Mouse (Mus musculus): ENCODE results near the gene Ttll11.

The Ttll11 gene

GRCm38 (mm10) chr2:35851420-35852163 is 128.1 kb downstream of the Ttll11 start:
- no peak for DNase-seq

GRCm38 (mm10) chr2:35849632-35850230 is 130.0 kb downstream of the Ttll11 start:
- no peak for DNase-seq

- DNase-seq: no peak
Measured at GRCm38 (mm10) chr2:35845611-35846504, 133.9 kb downstream of the Ttll11 start.

GRCm38 (mm10) chr2:35843896-35844690 is 135.6 kb downstream of the Ttll11 start:
- no peak for DNase-seq

- no peak for DNase-seq
Measured at GRCm38 (mm10) chr2:35842780-35843474, 136.8 kb downstream of the Ttll11 start.

GRCm38 (mm10) chr2:35841841-35842420 is 137.8 kb downstream of the Ttll11 start:
- DNase-seq: no peak

GRCm38 (mm10) chr2:35840956-35841816 is 138.5 kb downstream of the Ttll11 start:
- peak; percentile 47 for DNase-seq

GRCm38 (mm10) chr2:35838751-35839479 is 140.8 kb downstream of the Ttll11 start:
- no peak for DNase-seq

- no peak for DNase-seq
Measured at GRCm38 (mm10) chr2:35834198-35834913, 145.4 kb downstream of the Ttll11 start.

GRCm38 (mm10) chr2:35833546-35833945 is 146.2 kb downstream of the Ttll11 start:
- DNase-seq: no peak

- peak; percentile 58 for DNase-seq
Measured at GRCm38 (mm10) chr2:35832742-35833425, 146.8 kb downstream of the Ttll11 start.

- DNase-seq: no peak
Measured at GRCm38 (mm10) chr2:35831904-35832581, 147.7 kb downstream of the Ttll11 start.

GRCm38 (mm10) chr2:35830966-35831903 is 148.5 kb downstream of the Ttll11 start:
- DNase-seq: peak; percentile 46

GRCm38 (mm10) chr2:35829136-35829535 is 150.6 kb downstream of the Ttll11 start:
- peak; percentile 43 for DNase-seq

GRCm38 (mm10) chr2:35827886-35828285 is 151.8 kb downstream of the Ttll11 start:
- no peak for DNase-seq

- DNase-seq: no peak
Measured at GRCm38 (mm10) chr2:35825157-35825556, 154.6 kb downstream of the Ttll11 start.

- DNase-seq: no peak
Measured at GRCm38 (mm10) chr2:35823589-35823988, 156.1 kb downstream of the Ttll11 start.

Measured in liver (tissue).